Mouse (Mus musculus): ENCODE results near the gene Ift80. TPM values are rescaled to one million over a fixed set of nuclear protein-coding genes. Genes with fewer than 3 reads are reported as not detected.

Gene Ift80
- polyA plus RNA-seq, 1 experiment from 2014 or later = 15.9 TPM

DNA sequence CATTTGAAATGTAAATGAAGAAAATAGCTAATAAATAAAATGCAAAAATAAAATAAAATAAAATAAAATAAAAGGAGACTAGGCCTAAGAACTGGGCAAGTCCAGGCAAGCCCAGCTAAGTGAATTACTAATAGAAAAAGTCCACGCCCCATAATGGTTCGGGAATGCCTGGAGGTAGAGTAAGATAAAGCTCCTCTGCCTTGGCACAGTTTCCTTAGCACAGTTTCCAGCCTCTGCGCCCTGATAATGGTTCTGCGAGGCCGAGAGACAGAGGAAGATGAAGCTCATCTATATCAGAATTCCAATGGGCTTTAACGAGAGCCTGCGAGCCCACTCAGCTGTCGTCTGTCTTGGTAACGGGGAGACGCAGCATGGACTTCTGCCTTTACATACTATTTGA is 25.2 kb downstream of the Ift80 start:
- no peak for ATAC-seq (ENCODE audit: low FRiP score)

DNA sequence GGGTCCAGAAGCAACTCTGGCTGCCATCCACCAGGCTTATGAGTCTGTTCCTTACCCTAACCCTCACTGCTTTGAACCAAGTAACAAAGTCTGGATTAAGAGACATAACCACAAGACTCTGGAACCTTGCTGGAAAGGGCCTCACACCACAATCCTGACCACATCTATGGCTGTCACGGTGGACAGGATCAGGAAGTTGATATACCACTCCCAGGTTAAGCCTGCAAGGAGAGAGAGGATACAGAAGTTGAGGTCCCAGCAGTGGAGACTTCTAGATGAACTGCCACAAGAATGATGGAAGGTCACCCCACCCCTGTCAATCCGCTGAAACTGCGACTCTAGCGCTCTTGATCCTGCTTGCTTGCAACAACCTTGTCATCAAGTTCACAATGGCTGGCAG is 26.7 kb downstream of the Ift80 start:
- no peaks in the 10 kb centered on the region for H3K4me1 ChIP-seq
- ATAC-seq (ENCODE audit: low FRiP score) = no peak
- H3K36me3 ChIP-seq = peaks cover 6% of the 10 kb centered on the region; the same call in 1 of the 2 replicates
- no peak overlapping the region for H3K27ac ChIP-seq
- 91% methylated on average over 4 of the region's 4 CpGs for WGBS
- no peak overlapping the region for H3K4me3 ChIP-seq
- no peak overlapping the region for H3K4me2 ChIP-seq (replicated peaks)
- H3K27me3 ChIP-seq = no peaks in the 10 kb centered on the region
- H3K9ac ChIP-seq = no peak overlapping the region
- H3K9me3 ChIP-seq (replicated peaks) = no peaks in the 10 kb centered on the region

More for the DNA sequence above, 25.2 kb downstream of the Ift80 start:
- Histone ChIP-seq H3K4me1 (no peaks in the 10 kb centered on the region), H3K4me3 (no peak overlapping the region), H3K27ac (no peak overlapping the region), H3K9ac (no peak overlapping the region), H3K36me3 (peaks cover 4% of the 10 kb centered on the region; the same call in 1 of the 2 replicates), H3K27me3 (no peaks in the 10 kb centered on the region), H3K4me2 (replicated peaks) (no peak overlapping the region), H3K9me3 (replicated peaks) (no peaks in the 10 kb centered on the region)
- 93% methylated on average over 10 of the region's 10 CpGs for WGBS

GRCm38 (mm10) chr3:68975533-68976490 is 28.6 kb downstream of the Ift80 start:
- WGBS = 65% methylated on average over 9 of the region's 9 CpGs
- H3K36me3 ChIP-seq = peaks cover 6% of the 10 kb centered on the region; the same call in 1 of the 2 replicates
- no peak overlapping the region for H3K27ac ChIP-seq
- H3K4me3 ChIP-seq = no peak overlapping the region
- ATAC-seq (ENCODE audit: low FRiP score) = no peak
- no peaks in the 10 kb centered on the region for H3K27me3 ChIP-seq
- H3K9ac ChIP-seq = no peak overlapping the region
- no peak overlapping the region for H3K4me2 ChIP-seq (replicated peaks)
- H3K4me1 ChIP-seq = no peaks in the 10 kb centered on the region
- no peaks in the 10 kb centered on the region for H3K9me3 ChIP-seq (replicated peaks)

GRCm38 (mm10) chr3:68974639-68975532 is 29.5 kb downstream of the Ift80 start:
- Histone ChIP-seq H3K4me3 (no peak overlapping the region), H3K4me2 (replicated peaks) (no peak overlapping the region), H3K9me3 (replicated peaks) (no peaks in the 10 kb centered on the region), H3K4me1 (no peaks in the 10 kb centered on the region), H3K27me3 (no peaks in the 10 kb centered on the region), H3K27ac (no peak overlapping the region), H3K36me3 (peaks cover 6% of the 10 kb centered on the region; the same call in 1 of the 2 replicates), H3K9ac (no peak overlapping the region)
- ATAC-seq (ENCODE audit: low FRiP score) = no peak
- WGBS = 91% methylated on average over 8 of the region's 8 CpGs

GRCm38 (mm10) chr3:68973574-68973973 is 30.8 kb downstream of the Ift80 start:
- no peak overlapping the region for H3K27ac ChIP-seq
- no peak for ATAC-seq (ENCODE audit: low FRiP score)
- no peaks in the 10 kb centered on the region for H3K9me3 ChIP-seq (replicated peaks)
- H3K4me3 ChIP-seq = no peak overlapping the region
- no peak overlapping the region for H3K4me2 ChIP-seq (replicated peaks)
- peaks cover 6% of the 10 kb centered on the region; the same call in 1 of the 2 replicates for H3K36me3 ChIP-seq
- H3K9ac ChIP-seq = no peak overlapping the region
- no peaks in the 10 kb centered on the region for H3K4me1 ChIP-seq
- 84% methylated on average over 1 of the region's 1 CpGs for WGBS
- no peaks in the 10 kb centered on the region for H3K27me3 ChIP-seq

- Histone ChIP-seq H3K4me2 (replicated peaks) (no peak overlapping the region), H3K36me3 (peaks cover 28% of the 10 kb centered on the region), H3K27ac (no peak overlapping the region), H3K4me1 (no peaks in the 10 kb centered on the region), H3K9me3 (replicated peaks) (no peaks in the 10 kb centered on the region), H3K9ac (no peak overlapping the region), H3K27me3 (no peaks in the 10 kb centered on the region), H3K4me3 (no peak overlapping the region)
- 93% methylated on average over 3 of the region's 3 CpGs for WGBS
- no peak for ATAC-seq (ENCODE audit: low FRiP score)
These were observed 35.2 kb downstream of the Ift80 start for GRCm38 (mm10) chr3:68969091-68969590.

GRCm38 (mm10) chr3:68967404-68967803 is 37.0 kb downstream of the Ift80 start:
- Histone ChIP-seq H3K27me3 (no peaks in the 10 kb centered on the region), H3K9me3 (replicated peaks) (no peaks in the 10 kb centered on the region), H3K27ac (no peak overlapping the region), H3K4me2 (replicated peaks) (no peak overlapping the region), H3K4me1 (no peaks in the 10 kb centered on the region), H3K4me3 (no peak overlapping the region), H3K9ac (no peak overlapping the region), H3K36me3 (peaks cover 29% of the 10 kb centered on the region)
- no peak for ATAC-seq (ENCODE audit: low FRiP score)
- 88% methylated on average over 6 of the region's 6 CpGs for WGBS

DNA sequence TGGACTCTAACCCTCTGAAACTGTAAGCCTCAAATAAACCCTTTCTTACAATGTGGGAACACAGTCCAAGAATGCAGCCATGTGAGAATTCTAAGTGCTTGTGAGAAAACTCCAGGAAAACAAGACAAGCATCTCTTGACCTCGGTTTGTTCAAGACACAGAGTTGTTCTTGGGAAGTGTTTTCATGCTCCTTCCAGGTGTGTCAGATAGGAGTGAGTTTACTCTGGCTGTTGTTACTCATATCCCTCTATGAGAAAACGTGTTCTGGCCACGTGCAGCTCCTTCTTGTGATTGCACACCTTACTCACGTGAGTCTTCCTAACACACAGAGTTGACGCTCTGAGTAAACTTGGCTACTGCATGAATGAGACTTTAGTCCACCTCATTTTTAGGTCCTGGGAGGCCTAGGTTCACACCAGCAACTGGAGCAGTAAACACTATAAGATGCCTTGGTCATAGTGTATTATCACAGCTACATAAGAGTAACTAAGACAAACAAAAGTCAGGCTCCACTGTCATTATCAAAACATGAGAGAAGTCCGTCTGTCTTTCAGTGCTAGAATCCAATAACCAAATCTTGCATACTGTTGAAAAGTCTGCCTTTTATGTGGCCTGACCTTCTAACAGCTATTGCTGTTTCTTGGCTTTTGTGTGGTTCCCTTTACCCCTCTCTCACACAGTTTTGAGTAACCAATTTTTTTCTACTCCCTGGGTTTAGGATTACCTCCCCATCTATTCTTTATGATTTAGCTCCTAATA is 37.7 kb downstream of the Ift80 start:
- H3K27ac ChIP-seq = no peak overlapping the region
- H3K36me3 ChIP-seq = peaks cover 29% of the 10 kb centered on the region
- no peak for ATAC-seq (ENCODE audit: low FRiP score)
- no peak overlapping the region for H3K4me3 ChIP-seq
- no peak overlapping the region for H3K9ac ChIP-seq
- 97% methylated on average over 6 of the region's 6 CpGs for WGBS
- no peaks in the 10 kb centered on the region for H3K4me1 ChIP-seq
- no peak overlapping the region for H3K4me2 ChIP-seq (replicated peaks)
- H3K9me3 ChIP-seq (replicated peaks) = no peaks in the 10 kb centered on the region
- no peaks in the 10 kb centered on the region for H3K27me3 ChIP-seq

- H3K4me2 ChIP-seq (replicated peaks) = no peak overlapping the region
- H3K36me3 ChIP-seq = peaks cover 39% of the 10 kb centered on the region
- no peak overlapping the region for H3K9ac ChIP-seq
- H3K4me1 ChIP-seq = no peaks in the 10 kb centered on the region
- no peak overlapping the region for H3K27ac ChIP-seq
- H3K27me3 ChIP-seq = no peaks in the 10 kb centered on the region
- no peaks in the 10 kb centered on the region for H3K9me3 ChIP-seq (replicated peaks)
- no peak for ATAC-seq (ENCODE audit: low FRiP score)
- H3K4me3 ChIP-seq = no peak overlapping the region
These were observed 39.7 kb downstream of the Ift80 start for GRCm38 (mm10) chr3:68964682-68965081.

- peaks cover 10% of the 10 kb centered on the region; the same call in 1 of the 2 replicates for H3K36me3 ChIP-seq
- H3K4me2 ChIP-seq (replicated peaks) = no peak overlapping the region
- H3K27ac ChIP-seq = no peak overlapping the region
- H3K9ac ChIP-seq = no peak overlapping the region
- H3K4me1 ChIP-seq = no peaks in the 10 kb centered on the region
- H3K27me3 ChIP-seq = no peaks in the 10 kb centered on the region
- 92% methylated on average over 3 of the region's 3 CpGs for WGBS
- no peak overlapping the region for H3K4me3 ChIP-seq
- H3K9me3 ChIP-seq (replicated peaks) = no peaks in the 10 kb centered on the region
- no peak for ATAC-seq (ENCODE audit: low FRiP score)
These were observed 47.0 kb downstream of the Ift80 start for GRCm38 (mm10) chr3:68957413-68957812.

- no peak for ATAC-seq (ENCODE audit: low FRiP score)
- peaks cover 10% of the 10 kb centered on the region; the same call in 1 of the 2 replicates for H3K36me3 ChIP-seq
- H3K9ac ChIP-seq = no peak overlapping the region
- H3K4me3 ChIP-seq = no peak overlapping the region
- H3K27me3 ChIP-seq = no peaks in the 10 kb centered on the region
- no peaks in the 10 kb centered on the region for H3K4me1 ChIP-seq
- H3K9me3 ChIP-seq (replicated peaks) = no peaks in the 10 kb centered on the region
- 58% methylated on average over 4 of the region's 4 CpGs for WGBS
- no peak overlapping the region for H3K4me2 ChIP-seq (replicated peaks)
- no peak overlapping the region for H3K27ac ChIP-seq
These were observed 47.9 kb downstream of the Ift80 start for GRCm38 (mm10) chr3:68956454-68956853.
